Mouse (Mus musculus) CD4-positive, CD25-positive, alpha-beta regulatory T cell, adult 4 months (primary cell): ENCODE measurements around the gene Lrrc8b. TPM values are rescaled to one million over a fixed set of nuclear protein-coding genes. Genes with fewer than 3 reads are reported as not detected.

ENCODE experiments used
- ATAC-seq: one replicate; pipeline ENCODE4 v1.8.0; 2017
- polyA plus RNA-seq, 2 experiments: library from polyadenylated mRNA; unstranded; fragments of 100-300 nt; shearing (Covaris generic); gene quantifications; one replicate each; pipeline ENCODE4 v1.2.1; 2017

Gene Lrrc8b
- polyA plus RNA-seq, 2 experiments from 2014 or later = 1.3 to 1.6 TPM

- peak; percentile 70 for ATAC-seq
Measured at GRCm38 (mm10) chr5:105519096-105519975, 103.8 kb downstream of the Lrrc8b start, which contains the start of gene Lrrc8c. Gene Lrrc8c, plus strand, starts transcription at chr5:105519388.

DNA sequence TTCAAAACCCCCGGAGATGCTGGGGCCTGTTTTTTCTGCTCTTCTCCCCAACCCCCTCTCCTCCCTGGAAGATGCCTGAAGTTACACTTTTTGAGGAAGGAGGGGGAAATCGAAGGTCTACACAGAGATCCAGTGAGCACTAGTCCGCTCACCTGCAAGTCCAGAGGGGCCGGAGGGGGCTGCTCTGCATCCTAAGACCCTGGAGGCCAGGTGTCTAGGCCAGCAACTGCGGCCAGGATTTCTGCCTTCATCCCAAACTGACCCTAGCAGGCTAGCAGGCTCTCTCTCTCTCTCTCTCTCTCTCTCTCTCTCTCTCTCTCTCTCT lies 104.4 kb downstream of the Lrrc8b start:
- no peak for ATAC-seq

DNA sequence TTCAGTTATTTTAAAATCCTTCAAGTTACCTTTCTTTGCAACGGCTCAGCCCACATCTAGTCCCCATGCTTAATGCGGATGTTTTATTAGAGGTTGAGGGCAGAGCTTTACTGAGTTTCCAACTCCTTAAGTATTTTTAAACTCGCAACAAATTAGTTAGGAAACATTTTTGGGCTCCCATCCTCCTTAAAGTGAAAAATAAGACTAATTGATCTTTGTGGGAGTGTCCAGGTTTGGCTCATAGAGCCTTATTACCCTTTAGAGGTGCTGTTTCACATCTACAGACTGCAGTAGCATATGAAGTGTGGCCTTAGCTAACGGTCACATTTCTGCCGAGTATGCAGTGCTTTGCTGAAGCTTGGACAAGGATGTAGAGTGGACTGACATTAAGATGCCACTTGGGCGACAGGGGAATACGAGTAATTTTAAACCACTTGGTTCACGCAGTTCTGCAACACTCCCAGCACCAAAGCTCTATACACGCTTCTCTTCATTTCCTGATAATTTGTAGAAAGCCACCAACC lies 104.9 kb downstream of the Lrrc8b start:
- no peak for ATAC-seq

DNA sequence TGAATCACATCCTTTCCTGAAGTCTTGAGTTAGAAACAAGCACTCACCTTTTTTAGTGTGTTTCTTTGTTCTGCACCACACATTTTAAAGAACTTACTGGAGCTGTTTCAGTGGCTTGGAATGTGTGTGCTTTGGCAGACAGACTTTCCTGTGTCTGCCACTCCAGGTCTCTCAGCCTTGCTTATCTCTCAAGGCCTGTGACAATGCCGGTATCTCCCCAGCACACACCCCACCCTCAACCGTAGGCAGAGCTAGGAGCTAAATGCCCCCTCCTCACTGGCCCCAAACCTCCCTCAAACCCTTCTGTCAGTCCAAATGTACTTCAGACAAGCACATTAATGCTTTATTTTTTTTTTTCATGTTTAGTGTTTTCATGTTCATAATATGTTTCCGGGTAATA lies 107.9 kb downstream of the Lrrc8b start:
- no peak for ATAC-seq

DNA sequence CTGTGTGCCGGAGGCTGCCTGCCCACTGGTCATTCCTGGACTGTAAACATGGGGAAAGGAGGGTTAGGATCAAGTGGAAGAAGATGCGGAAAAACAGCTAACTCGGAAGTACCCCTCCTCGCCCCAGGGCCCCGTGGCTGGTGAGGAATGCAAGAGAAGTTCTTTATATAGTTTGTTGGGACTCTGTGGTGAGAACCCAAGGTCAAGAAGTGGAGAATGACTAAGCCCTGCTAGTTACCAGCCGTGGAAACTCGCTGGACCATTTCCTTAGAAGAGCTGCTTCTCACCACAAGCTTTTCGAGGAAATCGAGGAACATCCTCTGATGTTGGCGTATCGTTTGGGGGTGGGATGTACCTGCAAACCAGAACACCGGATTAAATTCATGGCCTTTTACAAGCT lies 109.4 kb downstream of the Lrrc8b start:
- no peak for ATAC-seq

- ATAC-seq = no peak
Measured at GRCm38 (mm10) chr5:105526107-105526645, 110.6 kb downstream of the Lrrc8b start.

DNA sequence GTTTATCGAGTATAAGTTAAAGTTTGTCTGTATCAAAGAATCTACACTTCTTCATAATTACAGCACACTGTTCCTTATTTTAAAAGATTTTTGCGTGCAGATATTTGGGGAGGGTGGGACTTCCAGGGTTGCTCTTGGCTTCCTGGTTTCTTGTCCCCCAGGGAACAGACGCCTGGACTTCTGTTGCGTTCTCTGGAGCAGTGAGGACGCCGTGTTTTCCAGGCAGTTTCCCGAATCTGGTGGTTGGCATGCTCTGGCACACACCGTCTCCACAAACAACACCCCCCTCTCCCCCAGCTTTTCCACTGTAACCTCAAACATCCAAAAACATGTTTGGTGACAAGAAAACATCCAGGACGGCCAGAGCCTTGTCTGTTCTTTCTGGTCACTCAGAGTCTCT lies 111.2 kb downstream of the Lrrc8b start:
- no peak for ATAC-seq

- ATAC-seq = no peak
Measured at GRCm38 (mm10) chr5:105527477-105528331, 112.1 kb downstream of the Lrrc8b start.

DNA sequence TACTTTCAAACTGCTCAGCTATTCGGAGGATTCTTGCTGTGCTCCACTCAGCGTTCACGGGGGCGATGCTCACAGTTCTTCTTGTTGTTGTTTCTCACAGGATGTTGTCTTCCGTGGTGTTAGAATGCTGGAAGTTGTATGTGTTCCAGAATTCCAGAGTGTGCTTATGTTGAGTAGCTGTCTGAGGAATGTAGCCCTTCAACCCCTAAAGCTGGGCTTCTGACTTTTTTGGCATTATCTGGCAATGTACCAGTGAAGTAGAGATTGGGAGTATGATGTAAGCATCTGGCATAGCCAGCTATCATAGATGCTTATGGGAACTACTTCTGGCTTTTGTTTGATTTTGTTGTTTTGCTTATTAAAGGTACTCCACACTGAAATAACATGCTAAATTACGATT lies 115.0 kb downstream of the Lrrc8b start:
- no peak for ATAC-seq

- no peak for ATAC-seq
Measured at GRCm38 (mm10) chr5:105535186-105535585, 119.6 kb downstream of the Lrrc8b start.

DNA sequence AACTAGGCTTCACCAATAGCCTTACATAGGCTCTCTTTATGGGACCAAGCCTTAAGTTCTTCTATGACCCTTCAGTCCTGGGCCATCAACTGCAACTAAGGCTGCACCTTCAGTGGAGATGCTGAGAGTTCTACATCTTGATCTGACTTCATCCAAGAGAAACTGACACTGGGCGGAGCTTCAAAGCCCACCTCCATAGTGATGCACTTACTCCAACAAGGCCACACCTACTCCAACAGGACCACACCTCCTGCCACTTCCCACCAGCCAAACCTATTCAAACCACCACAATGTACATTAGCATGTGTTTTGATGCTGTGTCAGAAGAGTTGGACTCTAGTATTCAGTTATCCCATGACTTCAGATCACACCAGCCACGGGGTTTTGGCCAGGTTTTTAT lies 120.6 kb downstream of the Lrrc8b start:
- no peak for ATAC-seq

GRCm38 (mm10) chr5:105537101-105537723 lies 121.6 kb downstream of the Lrrc8b start:
- ATAC-seq = no peak

Other genes with a start within 250 kb of the Lrrc8b start
- gene Gbp10, start 176.2 kb upstream of the Lrrc8b start, polyA plus RNA-seq = 10 to 100 TPM; 53.6 to 87.0 TPM
- 1 to 10 TPM; 3.1 to 7.1 TPM for gene Gm43302, start 122.1 kb upstream of the Lrrc8b start, polyA plus RNA-seq
- 100 to 1,000 TPM; 164 to 204 TPM for gene Gbp6, start 122.1 kb upstream of the Lrrc8b start, polyA plus RNA-seq
- gene Lrrc8c, start 103.6 kb downstream of the Lrrc8b start, polyA plus RNA-seq = 10 to 100 TPM; 69.5 to 73.5 TPM